Mouse (Mus musculus) embryonic facial prominence, embryonic 11.5 days (tissue): ENCODE measurements around the gene Ankrd6. TPM values are rescaled to one million over a fixed set of nuclear protein-coding genes. Genes with fewer than 3 reads are reported as not detected.

ENCODE experiments used
- ATAC-seq: fragments of 200-750 bp; cut with Nextera tagmentation; replicated peaks from 2 replicates; pipeline ENCODE4 v1.8.0; 2017; ENCODE audit warnings: low read depth; ENCODE audit not compliant: insufficient number of reproducible peaks, low FRiP score, low TSS enrichment
- DNase-seq: peaks from one replicate; pipeline ENCODE4 v3.0.0-alpha.2; 2015; ENCODE audit warnings: low spot score
- H3K27ac ChIP-seq: fragments of 300-500 bp; sonication (generic); replicated peaks from 2 replicates; pipeline ENCODE4 v1.5.1; 2014; ENCODE audit warnings: mild to moderate bottlenecking, low read depth, low read length, control low read depth
- H3K27me3 ChIP-seq: fragments of 300-500 bp; sonication (generic); 2 replicates; pipeline ENCODE4 v1.6.1; 2014; ENCODE audit warnings: mild to moderate bottlenecking, low read length, moderate library complexity, mixed read lengths; ENCODE audit not compliant: control insufficient read depth, insufficient read depth
- H3K36me3 ChIP-seq: fragments of 300-500 bp; sonication (generic); replicated peaks from 2 replicates; pipeline ENCODE4 v1.6.1; 2014; ENCODE audit warnings: low read depth, mild to moderate bottlenecking, low read length, moderate library complexity, mixed read lengths; ENCODE audit not compliant: control insufficient read depth, insufficient read depth
- H3K4me1 ChIP-seq: fragments of 300-500 bp; sonication (generic); 2 replicates; pipeline ENCODE4 v1.6.1; 2014; ENCODE audit warnings: low read length, mixed read lengths; ENCODE audit not compliant: control insufficient read depth, insufficient read depth
- H3K4me2 ChIP-seq: fragments of 300-500 bp; sonication (generic); 2 replicates; pipeline ENCODE4 v1.6.1; 2014; ENCODE audit warnings: low read depth, mild to moderate bottlenecking, control low read depth, low read length, moderate library complexity
- H3K4me3 ChIP-seq: fragments of 300-500 bp; sonication (generic); 2 replicates; pipeline ENCODE4 v1.5.1; 2014; ENCODE audit warnings: low read depth, low read length, control low read depth
- H3K9ac ChIP-seq: fragments of 300-500 bp; sonication (generic); replicated peaks from 2 replicates; pipeline ENCODE4 v1.6.1; 2014; ENCODE audit warnings: mild to moderate bottlenecking, control low read depth, low read length
- H3K9me3 ChIP-seq: fragments of 300-500 bp; sonication (generic); replicated peaks from 2 replicates; pipeline ENCODE4 v1.6.1; 2016; ENCODE audit warnings: mild to moderate bottlenecking, low read length, inconsistent platforms, mixed read lengths; ENCODE audit not compliant: control insufficient read depth
- WGBS: fragments of 180-500 bp; shearing (Covaris S2); extraction: QIAGEN DNeasy Blood & Tissue Kit; methylation state at CpG from one replicate; pipeline ENCODE4 v1.1.7; 2014; 5-methylcytosine and 5-hydroxymethylcytosine counted together
- polyA plus RNA-seq: library from polyadenylated mRNA; unstranded; fragments of >200 nt; fragmentation: Nextera tagmentation; extraction: Ambion mirVana; gene quantifications from 2 replicates; pipeline ENCODE4 v1.2.1, GENCODE M21; 2014

Ankrd6 gene
- polyA plus RNA-seq, 1 experiment from 2014 or later, result 11.3 TPM

DNA sequence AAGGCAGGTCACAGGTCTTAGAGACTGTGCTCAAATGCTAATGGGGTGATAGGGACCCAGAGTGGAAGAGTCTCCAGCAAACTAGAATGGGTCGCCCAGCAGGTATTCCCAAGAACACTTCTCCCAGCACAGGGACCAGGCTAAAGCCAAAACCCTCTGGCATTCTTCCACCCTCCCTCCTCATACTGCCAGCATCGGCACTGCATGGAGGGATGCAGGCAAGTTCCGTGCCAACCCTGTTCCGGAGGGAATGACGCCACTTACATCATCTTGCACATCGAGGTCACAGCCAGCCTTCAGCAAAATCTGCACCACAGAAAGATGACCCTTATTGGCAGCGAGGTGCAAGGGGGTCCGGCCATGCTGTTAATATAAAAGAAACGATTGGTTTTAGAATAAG lies 114.6 kb downstream of the Ankrd6 start:
- no peak overlapping the region for H3K4me3 ChIP-seq
- no peaks in the 10 kb centered on the region for H3K27me3 ChIP-seq
- H3K9me3 ChIP-seq, result no peaks in the 10 kb centered on the region
- no peak overlapping the region for H3K27ac ChIP-seq
- no peak for ATAC-seq
- DNase-seq, result no peak
- no peak overlapping the region for H3K9ac ChIP-seq
- no peaks in the 10 kb centered on the region for H3K36me3 ChIP-seq
- WGBS, result 92% methylated on average over 9 of the region's 9 CpGs
- H3K4me1 ChIP-seq, result no peaks in the 10 kb centered on the region
- no peak overlapping the region for H3K4me2 ChIP-seq

DNA sequence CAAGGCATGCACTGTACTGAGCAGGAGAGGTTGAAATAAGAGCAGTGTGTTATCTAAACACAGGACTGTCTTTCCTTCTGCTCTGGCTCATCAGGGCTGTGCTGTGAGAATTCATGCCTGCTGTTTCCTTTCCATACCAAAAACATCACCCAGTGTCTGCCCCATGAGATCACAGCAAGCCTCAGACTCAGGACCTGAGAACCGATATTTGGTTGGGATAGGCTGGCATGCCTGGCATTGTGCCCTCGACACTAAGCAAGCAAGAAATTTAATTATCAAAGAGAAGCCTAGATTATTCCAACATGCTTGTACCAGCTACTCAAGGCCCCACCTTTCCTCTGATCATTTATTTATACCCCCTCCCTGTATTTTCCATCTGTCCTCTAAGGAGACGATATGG lies 116.1 kb downstream of the Ankrd6 start:
- no peak overlapping the region for H3K4me3 ChIP-seq
- no peak for DNase-seq

DNA sequence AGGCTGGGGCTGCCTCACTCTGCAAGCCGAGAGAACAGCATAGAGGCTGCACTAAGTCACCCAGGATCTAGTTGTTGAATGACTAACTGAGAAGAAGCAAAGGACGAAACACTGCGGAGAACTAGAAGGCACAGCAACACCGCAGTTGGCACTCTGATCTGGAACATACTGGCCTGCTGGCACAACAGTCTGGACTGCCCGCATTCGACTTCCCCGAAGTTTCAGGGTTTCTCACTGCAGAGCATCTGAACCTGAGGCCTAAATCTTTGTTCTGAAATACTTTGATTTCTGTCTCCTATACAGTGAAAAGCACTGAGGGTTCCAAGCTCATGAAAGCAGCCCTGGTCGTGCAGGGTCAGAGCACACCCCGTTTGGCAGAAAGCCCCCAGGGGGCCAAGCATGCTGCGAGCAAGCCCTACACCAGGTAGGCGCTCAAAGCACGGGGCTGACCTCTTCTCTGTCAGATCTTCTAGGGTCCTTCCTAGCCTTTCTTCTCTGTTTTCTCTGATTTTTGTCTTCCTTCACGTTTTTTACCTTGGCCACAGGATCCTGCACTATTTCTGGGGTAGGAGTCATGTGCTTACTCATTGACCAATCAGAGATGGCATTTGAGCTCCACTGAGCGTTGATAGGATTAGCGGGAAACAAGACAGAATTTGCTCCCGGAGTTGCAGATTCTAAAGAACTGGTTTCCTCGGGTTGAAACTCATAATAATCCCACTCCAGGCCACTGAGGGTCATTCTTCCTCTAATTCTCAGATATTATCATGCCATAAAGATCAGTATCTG lies 117.0 kb downstream of the Ankrd6 start:
- Histone ChIP-seq H3K9me3 (no peaks in the 10 kb centered on the region), H3K27me3 (no peaks in the 10 kb centered on the region), H3K36me3 (no peaks in the 10 kb centered on the region), H3K27ac (no peak overlapping the region), H3K4me3 (no peak overlapping the region), H3K4me2 (peak overlapping the region; percentile 8), H3K9ac (no peak overlapping the region), H3K4me1 (no peaks in the 10 kb centered on the region)
- no peak; the same call in 1 of the 2 replicates for ATAC-seq
- DNase-seq, result peak; percentile 66
- 52% methylated on average over 17 of the region's 17 CpGs for WGBS

More for the DNA sequence above, 116.1 kb downstream of the Ankrd6 start:
- Histone ChIP-seq H3K27ac (no peak overlapping the region), H3K4me2 (no peak overlapping the region), H3K36me3 (no peaks in the 10 kb centered on the region), H3K27me3 (no peaks in the 10 kb centered on the region), H3K4me1 (no peaks in the 10 kb centered on the region), H3K9ac (no peak overlapping the region), H3K9me3 (no peaks in the 10 kb centered on the region)
- WGBS, result 81% methylated on average over 3 of the region's 3 CpGs
- no peak for ATAC-seq

DNA sequence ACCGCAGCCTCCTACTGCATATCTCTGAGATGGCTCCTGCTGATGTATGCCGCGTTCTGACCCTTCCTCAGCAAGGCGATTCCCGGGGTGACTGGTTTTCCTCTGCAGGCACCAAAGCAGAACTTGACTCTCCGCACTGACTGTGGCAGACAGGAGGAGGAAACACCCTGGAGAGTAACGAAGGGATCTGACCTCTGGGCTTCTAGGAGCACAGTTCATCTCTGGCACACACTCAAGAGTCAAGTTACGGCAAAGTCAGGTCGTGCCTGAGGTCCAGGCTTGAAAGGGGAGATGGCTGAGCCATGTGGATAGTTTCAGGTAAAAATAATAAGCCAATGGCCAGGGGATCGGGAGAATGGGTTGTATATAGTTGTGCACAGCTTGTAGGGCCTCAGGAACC lies 121.3 kb downstream of the Ankrd6 start:
- Histone ChIP-seq H3K9me3 (no peaks in the 10 kb centered on the region), H3K4me3 (no peak overlapping the region), H3K27ac (no peak overlapping the region), H3K27me3 (no peaks in the 10 kb centered on the region), H3K36me3 (no peaks in the 10 kb centered on the region), H3K4me2 (no peak overlapping the region), H3K9ac (no peak overlapping the region), H3K4me1 (no peaks in the 10 kb centered on the region)
- WGBS, result 40% methylated on average over 10 of the region's 10 CpGs
- DNase-seq (no peak), ATAC-seq (no peak)

DNA sequence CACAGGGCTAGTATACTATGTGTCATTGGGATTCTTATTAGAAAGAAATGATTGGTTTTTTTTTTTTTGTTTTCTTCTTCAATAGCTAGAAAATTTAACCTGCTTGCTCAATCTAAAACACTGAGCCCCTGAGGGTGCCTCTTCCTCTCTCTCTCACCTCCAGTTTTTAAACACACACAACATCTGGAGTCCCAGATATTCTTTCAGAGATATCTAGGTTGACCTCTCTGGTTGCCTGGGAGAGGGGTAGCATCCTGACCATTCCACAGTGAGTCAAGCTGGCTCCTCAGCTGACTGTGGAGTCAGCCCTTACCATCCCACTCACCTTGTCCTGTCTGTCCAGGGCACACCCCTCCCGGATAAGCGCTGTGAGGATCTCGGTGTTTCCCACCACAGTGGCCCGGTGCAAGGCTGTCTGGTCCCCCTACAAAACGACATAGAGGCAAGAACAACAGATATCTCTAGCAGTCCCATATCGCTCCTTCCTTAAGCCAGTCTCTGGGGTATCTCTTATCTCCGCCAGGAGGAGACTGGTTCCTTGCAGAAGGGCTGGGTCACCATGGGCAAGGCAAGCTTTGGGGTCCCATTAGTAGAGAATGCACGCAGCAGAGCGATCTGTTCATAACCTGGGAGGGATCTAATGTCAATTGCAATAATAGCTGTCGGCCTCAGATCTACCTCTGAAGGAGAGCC lies 122.1 kb downstream of the Ankrd6 start:
- H3K4me2 ChIP-seq, result no peak overlapping the region
- H3K4me1 ChIP-seq, result no peaks in the 10 kb centered on the region
- H3K27ac ChIP-seq, result no peak overlapping the region
- H3K4me3 ChIP-seq, result no peak overlapping the region
- no peaks in the 10 kb centered on the region for H3K27me3 ChIP-seq
- no peak overlapping the region for H3K9ac ChIP-seq
- H3K9me3 ChIP-seq, result no peaks in the 10 kb centered on the region
- no peak for ATAC-seq
- WGBS, result 86% methylated on average over 10 of the region's 10 CpGs
- H3K36me3 ChIP-seq, result no peaks in the 10 kb centered on the region
- no peak for DNase-seq

DNA sequence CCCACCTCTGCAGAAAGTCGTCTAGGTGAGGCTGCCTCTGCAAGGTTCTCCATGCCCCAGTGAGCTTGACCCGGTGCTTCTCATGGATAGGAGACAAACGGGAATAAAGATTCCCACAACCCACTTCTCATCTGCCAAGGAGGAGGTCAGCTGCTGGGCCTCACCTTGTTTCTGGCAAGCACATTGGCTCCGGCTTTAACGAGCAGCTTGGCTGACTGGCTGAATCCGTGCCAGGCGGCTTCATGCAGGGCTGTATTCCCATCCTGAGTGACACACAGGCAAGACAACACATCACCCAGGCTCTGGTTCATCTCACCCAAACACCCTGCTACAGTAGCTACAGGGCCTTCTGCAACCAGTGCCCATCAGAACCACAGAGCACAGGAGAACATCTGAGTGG lies 123.7 kb downstream of the Ankrd6 start:
- no peaks in the 10 kb centered on the region for H3K36me3 ChIP-seq
- no peak overlapping the region for H3K27ac ChIP-seq
- no peak for DNase-seq
- no peak overlapping the region for H3K4me3 ChIP-seq
- no peaks in the 10 kb centered on the region for H3K9me3 ChIP-seq
- no peaks in the 10 kb centered on the region for H3K27me3 ChIP-seq
- WGBS, result 69% methylated on average over 7 of the region's 7 CpGs
- no peak for ATAC-seq
- H3K4me2 ChIP-seq, result no peak overlapping the region
- H3K4me1 ChIP-seq, result no peaks in the 10 kb centered on the region
- no peak overlapping the region for H3K9ac ChIP-seq

DNA sequence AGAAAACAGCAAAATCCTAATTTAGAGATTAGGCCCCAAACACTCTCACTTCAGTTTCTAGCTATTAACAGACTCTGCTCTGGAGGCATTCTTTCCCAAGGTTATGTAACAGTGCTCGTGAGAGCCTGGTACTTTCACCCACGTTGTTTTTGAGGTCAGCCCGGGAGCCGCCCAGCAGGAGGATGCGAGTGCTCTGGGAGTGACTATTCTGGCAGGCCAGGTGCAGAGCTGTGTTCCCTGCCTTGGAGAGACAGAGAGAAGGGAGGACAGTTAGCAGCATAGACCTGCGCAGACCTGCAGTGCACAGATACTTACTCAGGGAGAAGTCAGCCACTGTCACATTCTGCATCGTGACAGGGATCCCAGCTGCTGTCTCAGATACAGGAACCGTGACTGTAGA lies 126.4 kb downstream of the Ankrd6 start:
- H3K4me3 ChIP-seq, result no peak overlapping the region
- no peaks in the 10 kb centered on the region for H3K27me3 ChIP-seq
- no peaks in the 10 kb centered on the region for H3K9me3 ChIP-seq
- H3K4me1 ChIP-seq, result no peaks in the 10 kb centered on the region
- H3K27ac ChIP-seq, result no peak overlapping the region
- ATAC-seq (no peak), DNase-seq (no peak)
- WGBS, result 67% methylated on average over 8 of the region's 8 CpGs
- H3K9ac ChIP-seq, result no peak overlapping the region
- no peak overlapping the region for H3K4me2 ChIP-seq
- no peaks in the 10 kb centered on the region for H3K36me3 ChIP-seq

DNA sequence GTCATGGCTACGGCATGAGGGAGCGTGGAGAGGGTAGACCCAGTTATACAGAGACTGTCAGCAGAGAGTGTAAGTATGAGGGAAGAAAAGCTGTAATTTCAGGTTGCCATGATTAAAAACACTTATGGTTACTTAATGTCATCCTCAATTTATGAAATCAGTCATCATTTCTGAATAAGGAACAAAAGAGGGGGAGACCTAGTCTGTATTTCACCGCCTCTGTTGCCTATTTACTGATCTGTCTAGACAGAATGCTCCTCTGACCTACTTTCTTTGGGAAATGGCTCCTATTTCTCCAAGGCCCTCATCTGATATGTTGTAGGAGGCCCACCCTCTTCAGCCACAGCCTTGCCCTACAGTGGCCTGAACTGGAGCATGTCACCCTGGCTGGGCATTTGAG lies 130.0 kb downstream of the Ankrd6 start:
- Histone ChIP-seq H3K4me2 (no peak overlapping the region), H3K9me3 (no peaks in the 10 kb centered on the region), H3K9ac (no peak overlapping the region), H3K4me3 (no peak overlapping the region), H3K27ac (no peak overlapping the region), H3K27me3 (no peaks in the 10 kb centered on the region), H3K36me3 (no peaks in the 10 kb centered on the region), H3K4me1 (no peaks in the 10 kb centered on the region)
- WGBS, result 80% methylated on average over 3 of the region's 3 CpGs
- DNase-seq, result no peak
- ATAC-seq, result no peak
